Mouse (Mus musculus) brain, embryonic 18.5 days (tissue): ENCODE results near the gene Gm29797.

Experiments
- DNase-seq: peaks from one replicate; pipeline ENCODE4 v3.0.0-alpha.2; 2012; ENCODE audit warnings: low read depth, low spot score

Gene Gm29797

DNA sequence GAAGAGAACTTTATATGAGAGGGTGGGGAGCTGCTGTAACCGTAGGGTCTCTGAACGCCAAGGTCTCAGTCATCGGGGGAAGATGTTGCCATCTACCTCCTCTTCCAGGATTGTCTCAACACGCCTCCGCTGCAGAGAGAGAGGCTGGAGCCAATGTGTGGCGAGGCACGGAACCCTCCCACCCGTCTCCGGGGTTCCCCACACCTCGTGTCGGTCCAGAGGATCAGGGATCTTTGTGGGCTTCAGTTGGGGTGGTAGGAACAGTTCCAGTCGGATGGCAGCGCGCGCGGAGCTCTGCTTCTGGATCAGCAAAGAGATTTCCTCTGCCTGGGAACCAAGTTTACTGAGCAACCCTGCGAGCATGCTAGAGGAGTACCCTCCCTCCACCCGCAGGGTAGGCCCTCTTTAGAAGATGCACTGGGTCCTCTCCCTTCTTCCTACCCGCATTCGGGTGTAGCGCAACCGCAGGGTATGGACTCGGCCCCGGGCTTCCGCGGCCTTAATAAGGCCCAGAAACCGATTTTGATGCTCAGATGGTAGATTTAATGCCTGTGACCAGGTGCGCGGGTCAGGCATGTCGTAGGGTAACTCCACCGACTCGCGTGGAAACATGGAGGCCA is 40.1 kb downstream of the Gm29797 start:
- DNase-seq: no peak

DNA sequence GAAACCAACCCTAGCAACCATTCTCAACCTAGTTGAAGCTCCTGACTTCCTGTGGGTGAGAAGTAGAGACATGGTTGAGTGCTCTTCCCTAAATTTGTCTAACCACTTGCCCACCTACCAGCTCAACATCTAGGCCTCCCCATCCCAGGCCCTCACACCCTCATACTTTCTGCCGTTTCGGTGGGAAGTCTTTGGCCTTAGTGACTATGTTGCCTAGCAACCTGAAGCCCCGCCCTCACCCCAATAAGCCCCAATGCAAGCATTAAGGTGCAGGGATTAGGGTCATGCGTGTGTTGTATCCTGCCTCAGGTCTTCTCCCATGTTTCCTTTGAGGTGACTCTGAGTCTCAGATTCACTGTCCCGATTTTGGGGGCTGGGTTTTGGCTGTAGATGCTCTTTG is 41.4 kb downstream of the Gm29797 start, which contains the start of gene Lkaaear1:
Gene Lkaaear1 (minus strand): TSS at position 202 of the 400 bp plus-strand sequence.
- DNase-seq: no peak

DNA sequence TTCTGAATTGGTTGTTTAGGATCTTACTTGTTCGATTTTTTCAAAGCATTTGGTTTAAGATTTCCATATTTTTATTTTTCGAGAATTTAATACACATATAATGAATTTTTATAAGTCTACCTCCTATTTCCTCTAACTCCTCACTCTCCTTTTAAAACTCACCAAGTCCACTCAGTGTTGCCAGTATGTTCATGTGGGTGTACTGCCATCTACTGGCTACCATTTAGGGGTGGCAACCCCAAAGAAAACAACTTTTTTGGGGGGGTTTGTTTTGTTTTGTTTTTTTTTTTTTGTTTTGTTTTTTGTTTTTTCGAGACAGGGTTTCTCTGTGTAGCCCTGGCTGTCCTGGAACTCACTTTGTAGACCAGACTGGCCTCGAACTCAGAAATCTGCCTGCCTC is 49.8 kb downstream of the Gm29797 start:
- no peak for DNase-seq
